Mouse (Mus musculus): Measurements from ENCODE around the gene Tcerg1l. TPM values are rescaled to one million over a fixed set of nuclear protein-coding genes. Genes with fewer than 3 reads are reported as not detected.

Gene Tcerg1l
- 10 to 100 TPM in 1 of 2 experiments, 1 to 10 TPM in 1; 9.8 to 14.5 TPM for total RNA-seq (2021)
- long read RNA-seq, transcript Tcerg1l-201 (12 exons, 2,565 nt), result major isoform, 9 of 11 reads
- long read RNA-seq, partial matches to known transcripts, result 2 of 11 reads
- long read RNA-seq, other reads (novel, unspliced or antisense), result 0 of 11 reads

- no peak for DNase-seq (ENCODE audit: low spot score in 2 of 2)
Measured at GRCm38 (mm10) chr7:138397485-138398181, at the start of gene Tcerg1l. TSS of gene Tcerg1l (minus strand) at chr7:138397730.

- DNase-seq (ENCODE audit: low spot score in 2 of 2), result no peak
Measured at GRCm38 (mm10) chr7:138442096-138442495, 44.6 kb upstream of the Tcerg1l start.

GRCm38 (mm10) chr7:138432541-138432940 lies 35.0 kb upstream of the Tcerg1l start:
- peak in 1 of 2 experiments; percentile 26 for DNase-seq (ENCODE audit: low spot score in 2 of 2)

GRCm38 (mm10) chr7:138431456-138431855 lies 33.9 kb upstream of the Tcerg1l start:
- DNase-seq (ENCODE audit: low spot score in 2 of 2), result no peak

- no peak for DNase-seq (ENCODE audit: low spot score in 2 of 2)
Measured at GRCm38 (mm10) chr7:138429916-138430315, 32.4 kb upstream of the Tcerg1l start.

- DNase-seq (ENCODE audit: low spot score in 2 of 2), result peak in 1 of 2 experiments; percentile 76
Measured at GRCm38 (mm10) chr7:138428826-138429225, 31.3 kb upstream of the Tcerg1l start.

- no peak for DNase-seq (ENCODE audit: low spot score in 2 of 2)
Measured at GRCm38 (mm10) chr7:138427441-138427840, 29.9 kb upstream of the Tcerg1l start.

GRCm38 (mm10) chr7:138413496-138413895 lies 16.0 kb upstream of the Tcerg1l start:
- DNase-seq (ENCODE audit: low spot score in 2 of 2), result peak in 1 of 2 experiments; percentile 9

GRCm38 (mm10) chr7:138401641-138402040 lies 4.1 kb upstream of the Tcerg1l start:
- no peak for DNase-seq (ENCODE audit: low spot score in 2 of 2)

- DNase-seq (ENCODE audit: low spot score in 2 of 2), result no peak
Measured at GRCm38 (mm10) chr7:138400506-138401272, 3.2 kb upstream of the Tcerg1l start.

GRCm38 (mm10) chr7:138398182-138398793 lies 758 bp upstream of the Tcerg1l start:
- DNase-seq (ENCODE audit: low spot score in 2 of 2), result peak; percentile 51 to 81

GRCm38 (mm10) chr7:138396863-138397484 lies 556 bp downstream of the Tcerg1l start:
- no peak for DNase-seq (ENCODE audit: low spot score in 2 of 2)

GRCm38 (mm10) chr7:138396109-138396862 lies 1.2 kb downstream of the Tcerg1l start:
- DNase-seq (ENCODE audit: low spot score in 2 of 2), result peak in 1 of 2 experiments; percentile 30

GRCm38 (mm10) chr7:138389941-138390340 lies 7.6 kb downstream of the Tcerg1l start:
- DNase-seq (ENCODE audit: low spot score in 2 of 2), result no peak

- DNase-seq (ENCODE audit: low spot score in 2 of 2), result no peak
Measured at GRCm38 (mm10) chr7:138389071-138389470, 8.5 kb downstream of the Tcerg1l start.

- no peak for DNase-seq (ENCODE audit: low spot score in 2 of 2)
Measured at GRCm38 (mm10) chr7:138379221-138379620, 18.3 kb downstream of the Tcerg1l start.

GRCm38 (mm10) chr7:138378546-138378945 lies 19.0 kb downstream of the Tcerg1l start:
- DNase-seq (ENCODE audit: low spot score in 2 of 2), result no peak

GRCm38 (mm10) chr7:138375573-138375972 lies 22.0 kb downstream of the Tcerg1l start:
- no peak for DNase-seq (ENCODE audit: low spot score in 2 of 2)

GRCm38 (mm10) chr7:138374376-138374775 lies 23.2 kb downstream of the Tcerg1l start:
- DNase-seq (ENCODE audit: low spot score in 2 of 2), result no peak

- DNase-seq (ENCODE audit: low spot score in 2 of 2), result no peak
Measured at GRCm38 (mm10) chr7:138373530-138373929, 24.0 kb downstream of the Tcerg1l start.
